Mouse (Mus musculus) liver, embryonic 11.5 days (tissue): ENCODE results near the gene Robo1. TPM values are rescaled to one million over a fixed set of nuclear protein-coding genes. Genes with fewer than 3 reads are reported as not detected.
"Not testable (repeated sequence)": the region's sequence is repeated elsewhere in the genome, so short reads cannot be mapped to it uniquely, and the experiment has no call there.

Experiments used
- ATAC-seq: fragments of 200-750 bp; cut with Nextera tagmentation; replicated peaks from 2 replicates; pipeline ENCODE4 v1.8.0; 2017; ENCODE audit warnings: moderate number of reproducible peaks, mild to moderate bottlenecking, moderate TSS enrichment, moderate library complexity; ENCODE audit not compliant: low FRiP score
- DNase-seq: peaks from one replicate; pipeline ENCODE4 v3.0.0-alpha.2; 2017; ENCODE audit warnings: low spot score
- H3K27ac ChIP-seq: fragments of 300-500 bp; sonication (generic); 2 replicates; pipeline ENCODE4 v1.5.1; 2014; ENCODE audit warnings: mild to moderate bottlenecking, low read depth, low read length, control low read depth
- H3K27me3 ChIP-seq: fragments of 300-500 bp; sonication (generic); replicated peaks from 2 replicates; pipeline ENCODE4 v1.6.1; 2014; ENCODE audit warnings: low read length, mixed read lengths; ENCODE audit not compliant: control insufficient read depth, insufficient read depth
- H3K36me3 ChIP-seq: fragments of 300-500 bp; sonication (generic); 2 replicates; pipeline ENCODE4 v1.6.1; 2014; ENCODE audit warnings: mild to moderate bottlenecking, low read length, moderate library complexity, mixed read lengths; ENCODE audit not compliant: control insufficient read depth, insufficient read depth
- H3K4me1 ChIP-seq: fragments of 300-500 bp; sonication (generic); replicated peaks from 2 replicates; pipeline ENCODE4 v1.6.1; 2014; ENCODE audit warnings: low read length, mixed read lengths; ENCODE audit not compliant: control insufficient read depth, insufficient read depth
- H3K4me2 ChIP-seq: fragments of 300-500 bp; sonication (generic); 2 replicates; pipeline ENCODE4 v1.6.1; 2014; ENCODE audit warnings: mild to moderate bottlenecking, control low read depth, moderate library complexity
- H3K4me3 ChIP-seq: fragments of 300-500 bp; sonication (generic); 2 replicates; pipeline ENCODE4 v1.5.1; 2014; ENCODE audit warnings: low read depth, low read length, control low read depth
- H3K9ac ChIP-seq: fragments of 300-500 bp; sonication (generic); 2 replicates; pipeline ENCODE4 v1.6.1; 2014; ENCODE audit warnings: low read depth, low read length, control low read depth
- H3K9me3 ChIP-seq: fragments of 300-500 bp; sonication (generic); 2 replicates; pipeline ENCODE4 v1.6.1; 2016; ENCODE audit warnings: low read length, inconsistent platforms, mixed read lengths; ENCODE audit not compliant: control insufficient read depth
- WGBS: fragments of 180-500 bp; shearing (Covaris S2); extraction: QIAGEN DNeasy Blood & Tissue Kit; methylation state at CpG from one replicate; pipeline ENCODE4 v1.1.7; 2014; 5-methylcytosine and 5-hydroxymethylcytosine counted together
- polyA plus RNA-seq: library from polyadenylated mRNA; unstranded; fragments of >200 nt; fragmentation: Nextera tagmentation; extraction: Ambion mirVana; gene quantifications from 2 replicates; pipeline ENCODE4 v1.2.1, GENCODE M21; 2014

Gene Robo1
- polyA plus RNA-seq, 1 experiment from 2014 or later: 25.4 TPM

- not testable (repeated sequence) for H3K27me3 ChIP-seq, ATAC-seq, H3K36me3 ChIP-seq, H3K4me2 ChIP-seq, H3K4me1 ChIP-seq, H3K27ac ChIP-seq, H3K4me3 ChIP-seq, DNase-seq, H3K9ac ChIP-seq, H3K9me3 ChIP-seq
- WGBS: 33% methylated on average over 2 of the region's 2 CpGs
Observed at GRCm38 (mm10) chr16:72562149-72562548, 254.0 kb downstream of the Robo1 start.

GRCm38 (mm10) chr16:72563196-72563963 lies 255.3 kb downstream of the Robo1 start:
- no peak for DNase-seq
- Histone ChIP-seq H3K9me3 (no peaks in the 10 kb centered on the region), H3K27ac (no peak overlapping the region), H3K9ac (no peak overlapping the region), H3K27me3 (no peaks in the 10 kb centered on the region), H3K4me2 (no peak overlapping the region), H3K4me1 (no peaks in the 10 kb centered on the region), H3K36me3 (no peaks in the 10 kb centered on the region), H3K4me3 (no peak overlapping the region)
- ATAC-seq: no peak
- WGBS: 26% methylated on average over 15 of the region's 15 CpGs

- Histone ChIP-seq H3K9ac (no peak overlapping the region), H3K27ac (no peak overlapping the region), H3K4me1 (no peaks in the 10 kb centered on the region), H3K4me3 (no peak overlapping the region), H3K27me3 (no peaks in the 10 kb centered on the region), H3K36me3 (no peaks in the 10 kb centered on the region), H3K9me3 (no peaks in the 10 kb centered on the region), H3K4me2 (no peak overlapping the region)
- no peak for DNase-seq
- WGBS: 87% methylated on average over 1 of the region's 1 CpGs
- ATAC-seq: no peak
Observed at GRCm38 (mm10) chr16:72575171-72575570, 267.1 kb downstream of the Robo1 start.

GRCm38 (mm10) chr16:72576956-72577355 lies 268.9 kb downstream of the Robo1 start:
- no peak for ATAC-seq
- 75% methylated on average over 7 of the region's 7 CpGs for WGBS

GRCm38 (mm10) chr16:72584454-72585159 lies 276.5 kb downstream of the Robo1 start:
- H3K27me3 ChIP-seq: no peaks in the 10 kb centered on the region
- WGBS: 82% methylated on average over 11 of the region's 11 CpGs
- H3K36me3 ChIP-seq: no peaks in the 10 kb centered on the region
- no peak overlapping the region for H3K9ac ChIP-seq
- DNase-seq (no peak), ATAC-seq (no peak)
- H3K4me1 ChIP-seq: no peaks in the 10 kb centered on the region
- no peak overlapping the region for H3K27ac ChIP-seq
- no peak overlapping the region for H3K4me3 ChIP-seq
- H3K4me2 ChIP-seq: no peak overlapping the region
- no peaks in the 10 kb centered on the region for H3K9me3 ChIP-seq

More at GRCm38 (mm10) chr16:72576956-72577355, 268.9 kb downstream of the Robo1 start:
- no peaks in the 10 kb centered on the region for H3K36me3 ChIP-seq
- H3K4me1 ChIP-seq: no peaks in the 10 kb centered on the region
- H3K9ac ChIP-seq: no peak overlapping the region
- no peak overlapping the region for H3K4me2 ChIP-seq
- no peak for DNase-seq
- H3K27ac ChIP-seq: no peak overlapping the region
- H3K27me3 ChIP-seq: no peaks in the 10 kb centered on the region
- H3K4me3 ChIP-seq: no peak overlapping the region
- H3K9me3 ChIP-seq: no peaks in the 10 kb centered on the region

- no peak overlapping the region for H3K9ac ChIP-seq
- DNase-seq (no peak), ATAC-seq (no peak)
- H3K4me3 ChIP-seq: no peak overlapping the region
- no peak overlapping the region for H3K4me2 ChIP-seq
- no peak overlapping the region for H3K27ac ChIP-seq
- no peaks in the 10 kb centered on the region for H3K9me3 ChIP-seq
- WGBS: 80% methylated on average over 3 of the region's 3 CpGs
- H3K4me1 ChIP-seq: no peaks in the 10 kb centered on the region
- H3K36me3 ChIP-seq: no peaks in the 10 kb centered on the region
- no peaks in the 10 kb centered on the region for H3K27me3 ChIP-seq
Observed at GRCm38 (mm10) chr16:72585160-72585813, 277.2 kb downstream of the Robo1 start.

GRCm38 (mm10) chr16:72587376-72588072 lies 279.4 kb downstream of the Robo1 start:
- ATAC-seq: no peak

GRCm38 (mm10) chr16:72603487-72604206 lies 295.5 kb downstream of the Robo1 start:
- ATAC-seq (no peak), DNase-seq (no peak)
- no peak overlapping the region for H3K4me3 ChIP-seq
- WGBS: 73% methylated on average over 4 of the region's 4 CpGs
- H3K9ac ChIP-seq: no peak overlapping the region
- H3K9me3 ChIP-seq: no peaks in the 10 kb centered on the region
- no peaks in the 10 kb centered on the region for H3K27me3 ChIP-seq
- no peaks in the 10 kb centered on the region for H3K4me1 ChIP-seq
- H3K27ac ChIP-seq: no peak overlapping the region
- no peak overlapping the region for H3K4me2 ChIP-seq
- no peaks in the 10 kb centered on the region for H3K36me3 ChIP-seq

More at GRCm38 (mm10) chr16:72587376-72588072, 279.4 kb downstream of the Robo1 start:
- H3K27me3 ChIP-seq: no peaks in the 10 kb centered on the region
- H3K4me3 ChIP-seq: no peak overlapping the region
- H3K4me1 ChIP-seq: no peaks in the 10 kb centered on the region
- no peak overlapping the region for H3K27ac ChIP-seq
- DNase-seq: no peak
- H3K9ac ChIP-seq: no peak overlapping the region
- no peak overlapping the region for H3K4me2 ChIP-seq
- 70% methylated on average over 3 of the region's 3 CpGs for WGBS
- no peaks in the 10 kb centered on the region for H3K9me3 ChIP-seq
- no peaks in the 10 kb centered on the region for H3K36me3 ChIP-seq
